8 mouse cellular contexts compared by ENCODE assay signal in genomic region chr6:135197921-135198532, GRCm38 (mm10). TPM values are rescaled to one million over a fixed set of nuclear protein-coding genes. Genes with fewer than 3 reads are reported as not detected.
DNase-seq lines count a peak whose midpoint lies in the region; ATAC-seq lines count a peak whose summit lies in the region.

Gene Fam234b, plus strand, starts transcription at chr6:135197977.
Gene Hebp1, minus strand, starts transcription at chr6:135198022.

- DNase-seq in R1 (ENCODE audit: low read depth, low spot score): peak; percentile 70
- peak; percentile 91 to 93 for DNase-seq in cerebellum, postnatal 14 days
- peak; percentile 63 to 79 for DNase-seq in frontal cortex, postnatal 14 days (ENCODE audit: low spot score in 2 of 2)
- DNase-seq in layer of hippocampus, postnatal 25 days (ENCODE audit: extremely low spot score in 1 of 2, low spot score in 1 of 2): peak; percentile 81 to 83
- DNase-seq in lung, postnatal 14 days: peak; percentile 84
- peak; percentile 78 for DNase-seq in retina, embryonic 14.5 days (ENCODE audit: low spot score)
- DNase-seq in thymus, postnatal 36 days: peak; percentile 88 to 89

- WGBS in hindbrain, embryonic 12.5 days: under 1% methylated on average over 52 of the region's 52 CpGs

- no peaks in the 10 kb centered on the region for H3K27me3 ChIP-seq in hindbrain, embryonic 12.5 days

- peak; percentile 95 for ATAC-seq in hindbrain, embryonic 12.5 days (ENCODE audit: low FRiP score)

- no peaks in the 10 kb centered on the region for H3K9me3 ChIP-seq in hindbrain, embryonic 12.5 days (replicated peaks)

- H3K4me2 ChIP-seq in hindbrain, embryonic 12.5 days (replicated peaks): peak within 1 kb of the TSS; percentile 67

- peak within 1 kb of the TSS; percentile 76 for H3K27ac ChIP-seq in hindbrain, embryonic 12.5 days

- peak within 1 kb of the TSS; percentile 82 for H3K9ac ChIP-seq in hindbrain, embryonic 12.5 days

- H3K4me3 ChIP-seq in hindbrain, embryonic 12.5 days: peak within 1 kb of the TSS; percentile 76

- H3K36me3 ChIP-seq in hindbrain, embryonic 12.5 days: no peaks in the 10 kb centered on the region

- peaks cover 17% of the 10 kb centered on the region for H3K4me1 ChIP-seq in hindbrain, embryonic 12.5 days

RNA-seq across cellular contexts. Expression of gene Fam234b, which starts in this region (rescaled TPM):
- polyA plus RNA-seq in hindbrain, embryonic 12.5 days (2016; fragmentation: Nextera tagmentation; extraction: Ambion mirVana): 47.6 and 51.1 TPM in 2 replicates
- total RNA-seq in layer of hippocampus, postnatal 25 days (2021): 100 to 1,000 TPM; 156 to 157 TPM

RNA-seq across cellular contexts. Expression of gene Hebp1, which starts in this region (rescaled TPM):
- 4.0 and 6.2 TPM in 2 replicates for polyA plus RNA-seq in hindbrain, embryonic 12.5 days (2016; fragmentation: Nextera tagmentation; extraction: Ambion mirVana)
- 10 to 100 TPM; 68.8 to 86.0 TPM for total RNA-seq in layer of hippocampus, postnatal 25 days (2021)

Comparison
In these comparisons a context has a peak if more than half of its experiments do, and no peak if none do; other contexts are left out.
1. Peak in every context shown above with its lines: DNase-seq, ATAC-seq, H3K4me3 ChIP-seq and H3K27ac ChIP-seq.